Mouse (Mus musculus): Measurements from ENCODE around the gene C2cd4c. TPM values are rescaled to one million over a fixed set of nuclear protein-coding genes. Genes with fewer than 3 reads are reported as not detected.

C2cd4c gene
- polyA plus RNA-seq, 1 experiment from 2014 or later: not detected

DNA sequence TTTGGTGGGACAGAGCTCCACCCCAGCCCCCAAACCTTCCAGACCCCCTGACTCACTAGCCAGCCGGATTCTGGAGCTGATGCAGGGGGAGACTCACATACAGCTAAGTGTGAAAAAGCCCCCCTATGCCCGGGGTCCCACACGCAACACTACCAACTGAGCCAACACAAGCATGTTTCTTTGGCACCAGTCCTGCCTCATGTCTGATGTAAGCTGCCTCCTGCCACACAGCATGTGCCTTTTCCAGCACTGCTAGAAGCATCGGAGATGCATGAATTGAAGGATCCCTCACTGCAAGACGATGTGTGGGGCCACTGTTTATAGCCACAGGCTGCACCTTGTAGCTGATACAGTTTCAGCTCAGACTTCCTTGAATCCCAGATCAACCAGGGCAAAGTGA is 14.6 kb upstream of the C2cd4c start:
- no peak for DNase-seq
- TF ChIP-seq CTCF (IDR thresholded peaks at IDR 0.05; ENCODE audit: low read depth): no peak
- no peaks in the 10 kb centered on the region for H3K36me3 ChIP-seq (ENCODE audit: insufficient read depth)
- 84% methylated on average over 5 of the region's 5 CpGs for WGBS
- H3K27ac ChIP-seq (ENCODE audit: low read depth): no peak overlapping the region
- H3K9ac ChIP-seq: no peak overlapping the region
- no peaks in the 10 kb centered on the region for H3K9me3 ChIP-seq (ENCODE audit: low read depth, low read length)
- H3K27me3 ChIP-seq (ENCODE audit: insufficient read depth, low read length): no peaks in the 10 kb centered on the region
- H3K4me3 ChIP-seq (ENCODE audit: low read depth, low read length): no peak overlapping the region
- no peak overlapping the region for H3K4me2 ChIP-seq
- H3K4me1 ChIP-seq (ENCODE audit: insufficient read depth): no peaks in the 10 kb centered on the region
- no peak for ATAC-seq (ENCODE audit: insufficient read depth)

DNA sequence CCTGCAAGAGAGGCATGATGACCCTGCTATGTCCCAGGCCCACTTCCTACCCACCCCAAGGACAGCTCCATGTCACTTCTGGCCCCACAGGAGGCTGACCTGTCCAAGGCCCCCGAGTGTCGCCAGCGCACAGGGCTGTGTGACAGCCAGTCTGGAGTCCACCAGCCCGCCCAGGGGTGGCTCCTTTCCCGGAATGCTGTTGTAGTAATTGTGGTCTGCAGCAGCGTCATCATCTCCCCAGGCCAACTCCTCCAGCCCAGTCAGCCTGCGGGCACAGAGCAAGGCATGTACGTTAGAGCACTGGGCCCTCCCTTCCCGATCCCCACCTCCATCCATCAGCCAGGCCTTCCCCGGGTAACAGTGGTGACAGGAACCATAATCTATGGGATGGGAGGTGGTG is 12.3 kb upstream of the C2cd4c start:
- no peak overlapping the region for H3K27ac ChIP-seq (ENCODE audit: low read depth)
- DNase-seq: no peak
- 69% methylated on average over 10 of the region's 10 CpGs for WGBS
- no peak overlapping the region for H3K4me3 ChIP-seq (ENCODE audit: low read depth, low read length)
- TF ChIP-seq CTCF (IDR thresholded peaks at IDR 0.05; ENCODE audit: low read depth): no peak
- no peak overlapping the region for H3K4me2 ChIP-seq
- H3K36me3 ChIP-seq (ENCODE audit: insufficient read depth): no peaks in the 10 kb centered on the region
- no peaks in the 10 kb centered on the region for H3K27me3 ChIP-seq (ENCODE audit: insufficient read depth, low read length)
- no peaks in the 10 kb centered on the region for H3K9me3 ChIP-seq (ENCODE audit: low read depth, low read length)
- H3K9ac ChIP-seq: no peak overlapping the region
- no peak for ATAC-seq (ENCODE audit: insufficient read depth)
- H3K4me1 ChIP-seq (ENCODE audit: insufficient read depth): no peaks in the 10 kb centered on the region

DNA sequence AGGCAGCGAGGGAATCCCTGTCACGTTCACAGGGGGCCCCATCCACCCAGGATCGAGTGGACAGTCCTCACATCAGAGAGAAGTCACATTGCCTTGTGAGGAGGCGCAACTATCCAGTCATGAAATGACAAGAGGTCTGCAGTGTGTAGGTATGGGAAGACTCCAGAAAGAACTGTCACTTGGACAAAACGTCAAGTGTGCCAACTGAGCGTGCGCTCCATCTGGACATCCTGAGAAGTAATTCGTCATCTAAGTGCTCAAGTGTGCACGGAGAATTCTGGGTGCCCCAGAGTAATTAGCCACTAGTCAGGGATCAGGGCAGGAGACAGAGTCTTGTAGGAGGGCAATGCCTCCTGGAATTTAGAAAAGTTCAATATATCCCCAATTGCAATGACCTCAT is 11.6 kb upstream of the C2cd4c start:
- Histone ChIP-seq H3K36me3 (ENCODE audit: insufficient read depth) (no peaks in the 10 kb centered on the region), H3K9ac (no peak overlapping the region), H3K9me3 (ENCODE audit: low read depth, low read length) (no peaks in the 10 kb centered on the region), H3K27me3 (ENCODE audit: insufficient read depth, low read length) (no peaks in the 10 kb centered on the region), H3K4me2 (no peak overlapping the region), H3K27ac (ENCODE audit: low read depth) (no peak overlapping the region), H3K4me3 (ENCODE audit: low read depth, low read length) (no peak overlapping the region), H3K4me1 (ENCODE audit: insufficient read depth) (no peaks in the 10 kb centered on the region)
- 60% methylated on average over 9 of the region's 9 CpGs for WGBS
- ATAC-seq (ENCODE audit: insufficient read depth): no peak
- no peak for TF ChIP-seq CTCF (IDR thresholded peaks at IDR 0.05; ENCODE audit: low read depth)
- DNase-seq: no peak

DNA sequence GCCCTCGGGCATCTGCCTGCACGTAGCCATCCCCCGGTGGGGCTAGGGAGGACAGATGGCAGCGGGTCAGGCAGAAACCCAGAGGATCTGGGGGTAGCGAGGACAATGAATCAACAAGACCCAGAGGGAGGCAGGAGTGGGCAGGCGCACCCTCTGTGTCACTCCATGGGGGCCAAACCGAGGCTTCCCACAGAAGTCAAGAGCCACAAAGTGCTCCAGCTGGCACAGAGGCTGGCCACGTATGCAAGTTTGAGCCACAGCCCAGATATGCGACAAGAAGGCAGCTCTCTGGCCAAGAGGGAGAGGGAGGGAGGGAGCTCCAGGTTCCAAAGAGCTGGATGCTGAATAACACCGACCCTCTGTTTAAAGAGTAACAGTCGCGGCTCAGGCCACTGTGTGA is 10.1 kb upstream of the C2cd4c start:
- no peaks in the 10 kb centered on the region for H3K4me1 ChIP-seq (ENCODE audit: insufficient read depth)
- ATAC-seq (ENCODE audit: insufficient read depth): no peak

DNA sequence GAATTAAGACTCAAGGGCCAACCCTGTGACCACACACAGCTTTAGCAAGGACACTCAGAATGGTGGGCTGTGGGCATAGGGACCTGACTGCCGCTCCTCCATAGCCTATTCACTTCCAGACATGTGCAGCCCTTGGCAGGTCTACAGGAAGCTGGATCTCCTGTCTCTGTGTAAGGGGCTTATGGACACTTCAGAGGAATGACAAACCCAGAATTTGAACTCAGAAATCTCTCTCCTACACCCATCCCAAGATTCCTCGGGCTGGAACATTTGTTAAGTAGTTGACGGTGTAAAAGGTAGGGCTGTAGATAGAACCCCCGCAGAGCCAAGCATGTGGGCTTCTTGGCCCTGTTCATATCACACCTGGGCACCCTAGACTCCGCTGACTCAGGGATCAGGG is 2.6 kb upstream of the C2cd4c start:
- Histone ChIP-seq H3K4me1 (ENCODE audit: insufficient read depth) (no peaks in the 10 kb centered on the region; the same call in 1 of the 2 replicates), H3K27ac (ENCODE audit: low read depth) (no peak overlapping the region), H3K9ac (no peak overlapping the region), H3K27me3 (ENCODE audit: insufficient read depth, low read length) (peaks cover 23% of the 10 kb centered on the region), H3K4me3 (ENCODE audit: low read depth, low read length) (no peak overlapping the region), H3K4me2 (no peak overlapping the region), H3K9me3 (ENCODE audit: low read depth, low read length) (no peaks in the 10 kb centered on the region), H3K36me3 (ENCODE audit: insufficient read depth) (no peaks in the 10 kb centered on the region)
- ATAC-seq (ENCODE audit: insufficient read depth): no peak
- no peak for TF ChIP-seq CTCF (IDR thresholded peaks at IDR 0.05; ENCODE audit: low read depth)
- 87% methylated on average over 5 of the region's 5 CpGs for WGBS
- no peak for DNase-seq

More for the DNA sequence above, 10.1 kb upstream of the C2cd4c start:
- TF ChIP-seq CTCF (IDR thresholded peaks at IDR 0.05; ENCODE audit: low read depth): no peak
- Histone ChIP-seq H3K27ac (ENCODE audit: low read depth) (no peak overlapping the region), H3K27me3 (ENCODE audit: insufficient read depth, low read length) (no peaks in the 10 kb centered on the region), H3K9me3 (ENCODE audit: low read depth, low read length) (no peaks in the 10 kb centered on the region), H3K4me3 (ENCODE audit: low read depth, low read length) (no peak overlapping the region), H3K4me2 (no peak overlapping the region), H3K36me3 (ENCODE audit: insufficient read depth) (no peaks in the 10 kb centered on the region), H3K9ac (no peak overlapping the region)
- DNase-seq: no peak
- WGBS: 59% methylated on average over 12 of the region's 12 CpGs

DNA sequence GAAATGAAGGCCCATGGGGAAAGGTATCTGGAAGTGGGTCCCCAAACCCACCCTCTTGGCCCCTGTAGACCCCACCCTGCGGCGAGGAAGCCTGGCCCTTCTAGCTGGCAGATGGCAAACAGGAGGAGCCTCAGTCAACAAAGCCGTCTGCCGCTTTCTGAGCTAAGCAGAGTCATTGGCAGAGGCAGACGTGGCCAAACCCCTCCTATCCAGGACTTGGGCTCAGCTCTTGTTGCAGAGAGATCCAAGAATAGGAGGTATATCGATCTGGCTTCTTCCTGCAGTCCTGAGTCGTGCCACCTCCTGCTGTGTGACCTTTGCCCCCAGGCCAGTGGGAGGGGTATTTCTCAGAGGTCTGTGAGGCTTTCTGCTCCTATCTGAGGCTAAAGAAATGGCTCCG is 2.0 kb upstream of the C2cd4c start:
- Histone ChIP-seq H3K36me3 (ENCODE audit: insufficient read depth) (no peaks in the 10 kb centered on the region), H3K4me3 (ENCODE audit: low read depth, low read length) (no peak overlapping the region), H3K9me3 (ENCODE audit: low read depth, low read length) (no peaks in the 10 kb centered on the region), H3K9ac (no peak overlapping the region), H3K4me2 (no peak overlapping the region), H3K4me1 (ENCODE audit: insufficient read depth) (no peaks in the 10 kb centered on the region; the same call in 1 of the 2 replicates), H3K27ac (ENCODE audit: low read depth) (no peak overlapping the region), H3K27me3 (ENCODE audit: insufficient read depth, low read length) (peaks cover 25% of the 10 kb centered on the region)
- DNase-seq (no peak), ATAC-seq (ENCODE audit: insufficient read depth) (no peak)
- WGBS: 12% methylated on average over 8 of the region's 8 CpGs
- TF ChIP-seq CTCF (IDR thresholded peaks at IDR 0.05; ENCODE audit: low read depth): no peak

DNA sequence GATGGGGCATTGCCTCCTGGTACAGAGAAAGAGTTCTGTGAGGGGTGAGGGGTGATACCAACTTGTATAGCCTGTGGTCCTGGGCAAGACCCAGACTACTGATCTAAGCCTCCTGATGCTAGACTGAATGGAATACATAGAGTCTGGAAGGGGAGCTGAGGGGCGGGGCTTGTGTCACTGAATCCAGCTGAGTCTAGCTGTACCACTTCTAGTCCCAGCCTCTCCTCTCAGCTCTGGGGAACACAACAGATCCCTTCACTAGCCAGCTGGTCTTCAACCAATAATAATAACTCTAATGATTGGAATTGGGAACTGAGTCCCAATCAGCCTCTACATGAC is 449 bp upstream of the C2cd4c start:
- peak overlapping the region; percentile 94 for H3K4me2 ChIP-seq
- no peaks in the 10 kb centered on the region for H3K9me3 ChIP-seq (ENCODE audit: low read depth, low read length)

More for the DNA sequence above, 449 bp upstream of the C2cd4c start:
- no peak overlapping the region for H3K4me3 ChIP-seq (ENCODE audit: low read depth, low read length)
- TF ChIP-seq CTCF (IDR thresholded peaks at IDR 0.05; ENCODE audit: low read depth): no peak
- no peaks in the 10 kb centered on the region for H3K36me3 ChIP-seq (ENCODE audit: insufficient read depth)
- DNase-seq (no peak), ATAC-seq (ENCODE audit: insufficient read depth) (peak; percentile 59; the same call in 1 of the 2 replicates)
- H3K27ac ChIP-seq (ENCODE audit: low read depth): no peak overlapping the region
- no peaks in the 10 kb centered on the region; the same call in 1 of the 2 replicates for H3K4me1 ChIP-seq (ENCODE audit: insufficient read depth)
- peaks cover 25% of the 10 kb centered on the region for H3K27me3 ChIP-seq (ENCODE audit: insufficient read depth, low read length)
- H3K9ac ChIP-seq: no peak overlapping the region
- WGBS: 69% methylated on average over 1 of the region's 1 CpGs

Data from lung, embryonic 14.5 days (tissue).